Mouse (Mus musculus): Measurements from ENCODE around the gene Meiob. TPM values are rescaled to one million over a fixed set of nuclear protein-coding genes. Genes with fewer than 3 reads are reported as not detected.

Gene Meiob
- polyA plus RNA-seq, 1 experiment from 2014 or later: not detected

- Histone ChIP-seq H3K4me3 (replicated peaks) (no peak overlapping the region), H3K4me1 (peaks cover 3% of the 10 kb centered on the region), H3K9ac (no peak overlapping the region), H3K4me2 (no peak overlapping the region), H3K27me3 (peaks cover 2% of the 10 kb centered on the region; the same call in 1 of the 2 replicates), H3K9me3 (replicated peaks) (no peaks in the 10 kb centered on the region), H3K36me3 (peaks cover 77% of the 10 kb centered on the region), H3K27ac (no peak overlapping the region)
- ATAC-seq (replicated peaks; ENCODE audit: low FRiP score): no peak
- WGBS: 90% methylated on average over 13 of the region's 13 CpGs
Measured at GRCm38 (mm10) chr17:24856589-24856988, 52.5 kb downstream of the Meiob start.

GRCm38 (mm10) chr17:24857831-24858470 lies 53.9 kb downstream of the Meiob start:
- Histone ChIP-seq H3K9me3 (replicated peaks) (no peaks in the 10 kb centered on the region), H3K4me1 (no peaks in the 10 kb centered on the region), H3K36me3 (peaks cover 86% of the 10 kb centered on the region), H3K9ac (no peak overlapping the region), H3K27ac (no peak overlapping the region), H3K4me3 (replicated peaks) (no peak overlapping the region), H3K27me3 (no peaks in the 10 kb centered on the region), H3K4me2 (no peak overlapping the region)
- ATAC-seq (replicated peaks; ENCODE audit: low FRiP score): no peak
- WGBS: 84% methylated on average over 8 of the region's 8 CpGs

GRCm38 (mm10) chr17:24858967-24859366 lies 54.9 kb downstream of the Meiob start:
- Histone ChIP-seq H3K9ac (no peak overlapping the region), H3K4me2 (no peak overlapping the region), H3K36me3 (peaks cover 85% of the 10 kb centered on the region), H3K4me3 (replicated peaks) (no peak overlapping the region), H3K27me3 (no peaks in the 10 kb centered on the region), H3K4me1 (no peaks in the 10 kb centered on the region), H3K9me3 (replicated peaks) (no peaks in the 10 kb centered on the region), H3K27ac (no peak overlapping the region)
- ATAC-seq (replicated peaks; ENCODE audit: low FRiP score): 0 out of 2 replicates have a peak, but pooled peaks have one; percentile 66
- 94% methylated on average over 6 of the region's 6 CpGs for WGBS

GRCm38 (mm10) chr17:24860076-24860475 lies 56.0 kb downstream of the Meiob start:
- WGBS: 89% methylated on average over 8 of the region's 8 CpGs
- no peaks in the 10 kb centered on the region for H3K9me3 ChIP-seq (replicated peaks)
- H3K4me2 ChIP-seq: no peak overlapping the region
- no peaks in the 10 kb centered on the region for H3K27me3 ChIP-seq
- H3K9ac ChIP-seq: no peak overlapping the region
- peaks cover 84% of the 10 kb centered on the region for H3K36me3 ChIP-seq
- H3K4me3 ChIP-seq (replicated peaks): no peak overlapping the region
- H3K27ac ChIP-seq: no peak overlapping the region
- ATAC-seq (replicated peaks; ENCODE audit: low FRiP score): no peak
- H3K4me1 ChIP-seq: no peaks in the 10 kb centered on the region

DNA sequence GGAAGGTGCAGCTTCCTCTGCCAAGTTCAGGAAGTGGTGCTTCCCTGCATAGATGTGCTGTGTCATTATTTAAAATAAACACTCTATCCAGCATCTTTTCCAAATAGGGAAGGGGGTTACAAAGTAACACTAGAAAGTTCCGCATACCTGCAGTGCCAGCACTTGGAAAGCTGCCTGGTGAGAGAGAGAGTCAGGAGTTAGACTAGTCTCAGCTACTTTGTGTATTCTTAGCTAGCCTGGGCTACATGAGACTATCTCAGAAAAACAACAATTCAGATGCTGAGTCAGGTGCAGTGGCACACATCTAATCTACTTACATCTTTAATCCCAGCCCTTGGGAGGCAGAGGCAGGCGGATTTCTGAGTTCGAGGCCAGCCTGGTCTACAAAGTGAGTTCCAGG lies 57.7 kb downstream of the Meiob start:
- H3K9me3 ChIP-seq (replicated peaks): no peaks in the 10 kb centered on the region
- H3K36me3 ChIP-seq: peaks cover 78% of the 10 kb centered on the region
- WGBS: 98% methylated on average over 3 of the region's 3 CpGs
- no peak overlapping the region for H3K27ac ChIP-seq
- no peaks in the 10 kb centered on the region for H3K4me1 ChIP-seq
- no peaks in the 10 kb centered on the region for H3K27me3 ChIP-seq
- H3K4me3 ChIP-seq (replicated peaks): no peak overlapping the region
- no peak overlapping the region for H3K9ac ChIP-seq
- ATAC-seq (replicated peaks; ENCODE audit: low FRiP score): no peak
- H3K4me2 ChIP-seq: no peak overlapping the region

- Histone ChIP-seq H3K27ac (no peak within 1 kb of the TSS), H3K4me1 (no peaks in the 10 kb centered on the region), H3K4me3 (replicated peaks) (no peak within 1 kb of the TSS), H3K9ac (no peak within 1 kb of the TSS), H3K9me3 (replicated peaks) (no peaks in the 10 kb centered on the region), H3K36me3 (peaks cover 49% of the 10 kb centered on the region), H3K4me2 (no peak within 1 kb of the TSS), H3K27me3 (no peaks in the 10 kb centered on the region)
- ATAC-seq (replicated peaks; ENCODE audit: low FRiP score): no peak
- WGBS: 92% methylated on average over 8 of the region's 8 CpGs
Measured at GRCm38 (mm10) chr17:24865776-24866175, 61.7 kb downstream of the Meiob start, which contains the start of gene Igfals. Gene Igfals (plus strand): TSS chr17:24865997.

GRCm38 (mm10) chr17:24867914-24868313 lies 63.8 kb downstream of the Meiob start:
- Histone ChIP-seq H3K27ac (no peak overlapping the region), H3K4me3 (replicated peaks) (no peak overlapping the region), H3K4me2 (no peak overlapping the region), H3K4me1 (no peaks in the 10 kb centered on the region), H3K9me3 (replicated peaks) (no peaks in the 10 kb centered on the region), H3K36me3 (peaks cover 28% of the 10 kb centered on the region), H3K9ac (no peak overlapping the region), H3K27me3 (no peaks in the 10 kb centered on the region)
- 93% methylated on average over 10 of the region's 10 CpGs for WGBS
- no peak for ATAC-seq (replicated peaks; ENCODE audit: low FRiP score)

GRCm38 (mm10) chr17:24873695-24874404 lies 69.8 kb downstream of the Meiob start:
- Histone ChIP-seq H3K36me3 (no peaks in the 10 kb centered on the region), H3K4me1 (peaks cover 4% of the 10 kb centered on the region; the same call in 1 of the 2 replicates), H3K27me3 (no peaks in the 10 kb centered on the region), H3K27ac (no peak overlapping the region), H3K4me2 (no peak overlapping the region), H3K4me3 (replicated peaks) (no peak overlapping the region), H3K9me3 (replicated peaks) (no peaks in the 10 kb centered on the region), H3K9ac (no peak overlapping the region)
- WGBS: 47% methylated on average over 4 of the region's 4 CpGs
- ATAC-seq (replicated peaks; ENCODE audit: low FRiP score): no peak

- Histone ChIP-seq H3K9me3 (replicated peaks) (no peaks in the 10 kb centered on the region), H3K36me3 (no peaks in the 10 kb centered on the region), H3K27me3 (no peaks in the 10 kb centered on the region), H3K4me3 (replicated peaks) (no peak overlapping the region), H3K4me2 (no peak overlapping the region), H3K4me1 (peaks cover 4% of the 10 kb centered on the region; the same call in 1 of the 2 replicates), H3K27ac (no peak overlapping the region), H3K9ac (no peak overlapping the region)
- no peak for ATAC-seq (replicated peaks; ENCODE audit: low FRiP score)
- WGBS: 53% methylated on average over 1 of the region's 1 CpGs
Measured at GRCm38 (mm10) chr17:24874405-24874745, 70.3 kb downstream of the Meiob start.

- Histone ChIP-seq H3K27me3 (no peaks in the 10 kb centered on the region), H3K27ac (no peak overlapping the region), H3K9ac (no peak overlapping the region), H3K4me2 (no peak overlapping the region), H3K9me3 (replicated peaks) (no peaks in the 10 kb centered on the region), H3K36me3 (no peaks in the 10 kb centered on the region), H3K4me1 (peaks cover 4% of the 10 kb centered on the region; the same call in 1 of the 2 replicates), H3K4me3 (replicated peaks) (no peak overlapping the region)
- WGBS: 80% methylated on average over 8 of the region's 8 CpGs
- no peak for ATAC-seq (replicated peaks; ENCODE audit: low FRiP score)
Measured at GRCm38 (mm10) chr17:24874989-24875388, 70.9 kb downstream of the Meiob start.

GRCm38 (mm10) chr17:24877336-24878116 lies 73.4 kb downstream of the Meiob start:
- no peaks in the 10 kb centered on the region for H3K27me3 ChIP-seq
- WGBS: 52% methylated on average over 10 of the region's 10 CpGs
- ATAC-seq (replicated peaks; ENCODE audit: low FRiP score): no peak; the same call in 1 of the 2 replicates
- H3K4me3 ChIP-seq (replicated peaks): no peak overlapping the region
- H3K4me2 ChIP-seq: no peak overlapping the region
- peaks cover 11% of the 10 kb centered on the region for H3K4me1 ChIP-seq
- no peaks in the 10 kb centered on the region for H3K9me3 ChIP-seq (replicated peaks)
- peak overlapping the region; percentile 41; the same call in 1 of the 2 replicates for H3K27ac ChIP-seq
- H3K9ac ChIP-seq: no peak overlapping the region
- H3K36me3 ChIP-seq: peaks cover 4% of the 10 kb centered on the region

DNA sequence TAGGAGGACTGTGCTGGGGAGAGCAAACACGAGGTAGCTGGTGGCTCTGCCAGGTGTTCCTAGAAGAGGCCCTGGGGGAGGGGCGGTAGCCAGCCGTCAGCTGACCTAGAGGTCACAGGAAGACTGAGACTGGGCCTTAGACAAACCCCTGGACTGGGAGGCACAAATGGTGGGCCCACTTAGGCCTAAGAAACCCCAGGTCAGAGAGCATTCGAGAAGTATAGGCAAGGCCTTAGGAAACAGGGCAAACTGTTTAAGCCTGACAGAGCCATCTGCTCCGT lies 74.0 kb downstream of the Meiob start:
- Histone ChIP-seq H3K27me3 (no peaks in the 10 kb centered on the region), H3K27ac (peak overlapping the region; percentile 41; the same call in 1 of the 2 replicates), H3K4me1 (peaks cover 11% of the 10 kb centered on the region), H3K4me3 (replicated peaks) (no peak overlapping the region), H3K9me3 (replicated peaks) (no peaks in the 10 kb centered on the region), H3K9ac (no peak overlapping the region), H3K4me2 (no peak overlapping the region), H3K36me3 (peaks cover 10% of the 10 kb centered on the region)
- 29% methylated on average over 5 of the region's 5 CpGs for WGBS
- ATAC-seq (replicated peaks; ENCODE audit: low FRiP score): no peak
